Mouse (Mus musculus) hindbrain, embryonic 11.5 days (tissue): Measurements from ENCODE around the gene Trpc3. TPM values are rescaled to one million over a fixed set of nuclear protein-coding genes. Genes with fewer than 3 reads are reported as not detected.

Experiments used
- ATAC-seq: fragments of 200-750 bp; cut with Nextera tagmentation; 2 replicates; pipeline ENCODE4 v1.8.0; 2017; ENCODE audit warnings: mild to moderate bottlenecking, moderate TSS enrichment, moderate library complexity; ENCODE audit not compliant: low FRiP score
- DNase-seq: peaks from one replicate; pipeline ENCODE4 v3.0.0-alpha.2; 2015; ENCODE audit warnings: low spot score
- H3K27ac ChIP-seq: fragments of 300-500 bp; sonication (generic); 2 replicates; pipeline ENCODE4 v1.5.1; 2014; ENCODE audit warnings: mild to moderate bottlenecking, low read depth, low read length
- H3K27me3 ChIP-seq: fragments of 300-500 bp; sonication (generic); 2 replicates; pipeline ENCODE4 v1.6.1; 2014; ENCODE audit warnings: mild to moderate bottlenecking, low read length, moderate library complexity, mixed read lengths; ENCODE audit not compliant: control insufficient read depth, insufficient read depth
- H3K36me3 ChIP-seq: fragments of 300-500 bp; sonication (generic); 2 replicates; pipeline ENCODE4 v1.6.1; 2014; ENCODE audit warnings: mild to moderate bottlenecking, low read length, moderate library complexity, mixed read lengths; ENCODE audit not compliant: control insufficient read depth, insufficient read depth
- H3K4me1 ChIP-seq: fragments of 300-500 bp; sonication (generic); replicated peaks from 2 replicates; pipeline ENCODE4 v1.6.1; 2014; ENCODE audit warnings: low read length, mixed read lengths; ENCODE audit not compliant: control insufficient read depth, insufficient read depth
- H3K4me2 ChIP-seq: fragments of 300-500 bp; sonication (generic); replicated peaks from 2 replicates; pipeline ENCODE4 v1.6.1; 2014; ENCODE audit warnings: mild to moderate bottlenecking, low read depth, low read length
- H3K4me3 ChIP-seq: fragments of 300-500 bp; sonication (generic); 2 replicates; pipeline ENCODE4 v1.5.1; 2014; ENCODE audit warnings: low read depth, low read length
- H3K9ac ChIP-seq: fragments of 300-500 bp; sonication (generic); 2 replicates; pipeline ENCODE4 v1.6.1; 2014; ENCODE audit warnings: low read depth, low read length
- H3K9me3 ChIP-seq: fragments of 300-500 bp; sonication (generic); 2 replicates; pipeline ENCODE4 v1.6.1; 2016; ENCODE audit warnings: low read length; ENCODE audit not compliant: control insufficient read depth
- WGBS: fragments of 180-500 bp; shearing (Covaris S2); extraction: QIAGEN DNeasy Blood & Tissue Kit; methylation state at CpG from one replicate; pipeline ENCODE4 v1.1.7; 2014; 5-methylcytosine and 5-hydroxymethylcytosine counted together
- polyA plus RNA-seq: library from polyadenylated mRNA; unstranded; fragments of >200 nt; fragmentation: Nextera tagmentation; extraction: Ambion mirVana; gene quantifications from 2 replicates; pipeline ENCODE4 v1.2.1, GENCODE M21; 2014

Gene Trpc3
- 4.3 and 5.2 TPM in 2 replicates for polyA plus RNA-seq

GRCm38 (mm10) chr3:36689392-36690291 lies at the start of gene Trpc3:
Gene Trpc3, minus strand, starts transcription at chr3:36690167.
- H3K4me2 ChIP-seq: peak within 1 kb of the TSS; percentile 86
- H3K4me3 ChIP-seq: peak within 1 kb of the TSS; percentile 63
- DNase-seq: peak; percentile 79
- WGBS: 1% methylated on average over 70 of the region's 91 CpGs
- 0 out of 2 replicates have a peak, but pooled peaks cover 3% of the 10 kb centered on the region for H3K4me1 ChIP-seq
- H3K36me3 ChIP-seq: no peaks in the 10 kb centered on the region
- no peak within 1 kb of the TSS for H3K27ac ChIP-seq
- peak within 1 kb of the TSS; percentile 68 for H3K9ac ChIP-seq
- no peaks in the 10 kb centered on the region for H3K9me3 ChIP-seq
- ATAC-seq: peak; percentile 93
- H3K27me3 ChIP-seq: 0 out of 2 replicates have a peak, but pooled peaks cover 2% of the 10 kb centered on the region

GRCm38 (mm10) chr3:36738071-36738470 lies 48.1 kb upstream of the Trpc3 start:
- Histone ChIP-seq H3K27me3 (no peaks in the 10 kb centered on the region), H3K27ac (no peak overlapping the region), H3K4me1 (no peaks in the 10 kb centered on the region), H3K36me3 (no peaks in the 10 kb centered on the region), H3K4me3 (no peak overlapping the region), H3K9me3 (no peaks in the 10 kb centered on the region), H3K9ac (no peak overlapping the region), H3K4me2 (no peak overlapping the region)
- ATAC-seq: no peak
- DNase-seq: no peak
- WGBS: 64% methylated on average over 4 of the region's 4 CpGs

GRCm38 (mm10) chr3:36733075-36733474 lies 43.1 kb upstream of the Trpc3 start:
- Histone ChIP-seq H3K27ac (no peak overlapping the region), H3K4me1 (no peaks in the 10 kb centered on the region), H3K9ac (no peak overlapping the region), H3K4me2 (no peak overlapping the region), H3K27me3 (no peaks in the 10 kb centered on the region), H3K4me3 (no peak overlapping the region), H3K36me3 (no peaks in the 10 kb centered on the region), H3K9me3 (no peaks in the 10 kb centered on the region)
- ATAC-seq: no peak
- WGBS: 94% methylated on average over 4 of the region's 4 CpGs
- no peak for DNase-seq

GRCm38 (mm10) chr3:36726545-36726944 lies 36.6 kb upstream of the Trpc3 start:
- Histone ChIP-seq H3K36me3 (no peaks in the 10 kb centered on the region), H3K27me3 (no peaks in the 10 kb centered on the region), H3K4me1 (no peaks in the 10 kb centered on the region), H3K9me3 (no peaks in the 10 kb centered on the region), H3K27ac (no peak overlapping the region), H3K4me3 (no peak overlapping the region), H3K9ac (no peak overlapping the region), H3K4me2 (no peak overlapping the region)
- DNase-seq (no peak), ATAC-seq (no peak)
- 85% methylated on average over 8 of the region's 8 CpGs for WGBS

GRCm38 (mm10) chr3:36721850-36722249 lies 31.9 kb upstream of the Trpc3 start:
- no peak overlapping the region for H3K4me3 ChIP-seq
- no peaks in the 10 kb centered on the region for H3K27me3 ChIP-seq
- H3K9me3 ChIP-seq: no peaks in the 10 kb centered on the region
- 87% methylated on average over 3 of the region's 3 CpGs for WGBS
- H3K4me2 ChIP-seq: no peak overlapping the region
- H3K9ac ChIP-seq: no peak overlapping the region
- H3K36me3 ChIP-seq: no peaks in the 10 kb centered on the region
- H3K27ac ChIP-seq: no peak overlapping the region
- DNase-seq (no peak), ATAC-seq (no peak)
- H3K4me1 ChIP-seq: no peaks in the 10 kb centered on the region

GRCm38 (mm10) chr3:36709521-36709920 lies 19.6 kb upstream of the Trpc3 start:
- Histone ChIP-seq H3K27ac (no peak overlapping the region), H3K9ac (no peak overlapping the region), H3K36me3 (no peaks in the 10 kb centered on the region), H3K4me1 (no peaks in the 10 kb centered on the region), H3K27me3 (no peaks in the 10 kb centered on the region), H3K9me3 (no peaks in the 10 kb centered on the region), H3K4me2 (no peak overlapping the region), H3K4me3 (no peak overlapping the region)
- 90% methylated on average over 3 of the region's 3 CpGs for WGBS
- DNase-seq: no peak
- ATAC-seq: no peak

- H3K27ac ChIP-seq: no peak overlapping the region
- H3K36me3 ChIP-seq: no peaks in the 10 kb centered on the region
- H3K27me3 ChIP-seq: 0 out of 2 replicates have a peak, but pooled peaks cover 2% of the 10 kb centered on the region
- peak overlapping the region; percentile 63 for H3K4me3 ChIP-seq
- no peaks in the 10 kb centered on the region for H3K9me3 ChIP-seq
- peak overlapping the region; percentile 68 for H3K9ac ChIP-seq
- 0 out of 2 replicates have a peak, but pooled peaks cover 3% of the 10 kb centered on the region for H3K4me1 ChIP-seq
- peak overlapping the region; percentile 86 for H3K4me2 ChIP-seq
- WGBS: 11% methylated on average over 7 of the region's 7 CpGs
- DNase-seq: no peak
- ATAC-seq: no peak; the same call in 1 of the 2 replicates
Observed at GRCm38 (mm10) chr3:36690292-36690650, 304 bp upstream of the Trpc3 start.

- H3K27ac ChIP-seq: no peak overlapping the region
- peak overlapping the region; percentile 63 for H3K4me3 ChIP-seq
- no peak overlapping the region for H3K9ac ChIP-seq
- H3K27me3 ChIP-seq: 0 out of 2 replicates have a peak, but pooled peaks cover 2% of the 10 kb centered on the region
- H3K36me3 ChIP-seq: no peaks in the 10 kb centered on the region
- ATAC-seq: peak; percentile 67
- no peaks in the 10 kb centered on the region for H3K9me3 ChIP-seq
- 0 out of 2 replicates have a peak, but pooled peaks cover 3% of the 10 kb centered on the region for H3K4me1 ChIP-seq
- peak; percentile 91 for DNase-seq
- 4% methylated on average over 21 of the region's 21 CpGs for WGBS
- peak overlapping the region; percentile 86 for H3K4me2 ChIP-seq
Observed at GRCm38 (mm10) chr3:36688874-36689273, 1.1 kb downstream of the Trpc3 start.

- Histone ChIP-seq H3K9ac (no peak overlapping the region), H3K27me3 (no peaks in the 10 kb centered on the region), H3K27ac (no peak overlapping the region), H3K4me1 (no peaks in the 10 kb centered on the region), H3K4me3 (no peak overlapping the region), H3K9me3 (no peaks in the 10 kb centered on the region), H3K36me3 (no peaks in the 10 kb centered on the region), H3K4me2 (no peak overlapping the region)
- WGBS: 50% methylated on average over 1 of the region's 1 CpGs
- ATAC-seq (no peak), DNase-seq (no peak)
Observed at GRCm38 (mm10) chr3:36675822-36676221, 14.1 kb downstream of the Trpc3 start.
